Mouse (Mus musculus) stomach, embryonic 14.5 days (tissue): Measurements from ENCODE around the gene Zfp593. TPM values are rescaled to one million over a fixed set of nuclear protein-coding genes. Genes with fewer than 3 reads are reported as not detected.
A peak's percentile ranks its signal among the peaks of the same experiment; 100 is the strongest.

ENCODE experiments used
- ATAC-seq: fragments of 200-750 bp; cut with Nextera tagmentation; 2 replicates; pipeline ENCODE4 v1.8.0; 2017; ENCODE audit warnings: low read depth, moderate TSS enrichment; ENCODE audit not compliant: insufficient number of reproducible peaks, insufficient read depth, low FRiP score
- H3K27ac ChIP-seq: fragments of 300-500 bp; sonication (generic); 2 replicates; pipeline ENCODE4 v1.5.1; 2014; ENCODE audit warnings: mild to moderate bottlenecking, low read length, moderate library complexity, mixed read lengths
- H3K27me3 ChIP-seq: fragments of 300-500 bp; sonication (generic); 2 replicates; pipeline ENCODE4 v1.6.1; 2014; ENCODE audit warnings: low read length, control low read depth, mixed read lengths; ENCODE audit not compliant: control insufficient read depth, insufficient read depth
- H3K36me3 ChIP-seq: fragments of 300-500 bp; sonication (generic); 2 replicates; pipeline ENCODE4 v1.6.1; 2014; ENCODE audit warnings: mild to moderate bottlenecking, control low read depth, low read length, moderate library complexity, mixed read lengths; ENCODE audit not compliant: control insufficient read depth, insufficient read depth
- H3K4me1 ChIP-seq: fragments of 300-500 bp; sonication (generic); 2 replicates; pipeline ENCODE4 v1.6.1; 2014; ENCODE audit warnings: low read length, control low read depth, mixed read lengths; ENCODE audit not compliant: control insufficient read depth, insufficient read depth
- H3K4me2 ChIP-seq: fragments of 300-500 bp; sonication (generic); replicated peaks from 2 replicates; pipeline ENCODE4 v1.6.1; 2014; ENCODE audit warnings: low read depth, low read length, control low read depth
- H3K4me3 ChIP-seq: fragments of 300-500 bp; sonication (generic); 2 replicates; pipeline ENCODE4 v1.5.1; 2014; ENCODE audit warnings: low read depth, low read length, control low read depth
- H3K9ac ChIP-seq: fragments of 300-500 bp; sonication (generic); replicated peaks from 2 replicates; pipeline ENCODE4 v1.6.1; 2014; ENCODE audit warnings: low read depth, mild to moderate bottlenecking, control low read depth, low read length, moderate library complexity, mixed read lengths
- H3K9me3 ChIP-seq: fragments of 300-500 bp; sonication (generic); 2 replicates; pipeline ENCODE4 v1.6.1; 2016; ENCODE audit warnings: low read depth, low read length, control low read depth; ENCODE audit not compliant: control insufficient read depth
- WGBS: fragments of 180-500 bp; shearing (Covaris S2); extraction: QIAGEN DNeasy Blood & Tissue Kit; methylation state at CpG from one replicate; pipeline ENCODE4 v1.1.7; 2014; 5-methylcytosine and 5-hydroxymethylcytosine counted together
- polyA plus RNA-seq: library from polyadenylated mRNA; unstranded; fragments of >200 nt; fragmentation: Nextera tagmentation; extraction: Ambion mirVana; gene quantifications from 2 replicates; pipeline ENCODE4 v1.2.1, GENCODE M21; 2014

Zfp593 gene
- polyA plus RNA-seq, 1 experiment from 2014 or later, result 16.5 TPM

DNA sequence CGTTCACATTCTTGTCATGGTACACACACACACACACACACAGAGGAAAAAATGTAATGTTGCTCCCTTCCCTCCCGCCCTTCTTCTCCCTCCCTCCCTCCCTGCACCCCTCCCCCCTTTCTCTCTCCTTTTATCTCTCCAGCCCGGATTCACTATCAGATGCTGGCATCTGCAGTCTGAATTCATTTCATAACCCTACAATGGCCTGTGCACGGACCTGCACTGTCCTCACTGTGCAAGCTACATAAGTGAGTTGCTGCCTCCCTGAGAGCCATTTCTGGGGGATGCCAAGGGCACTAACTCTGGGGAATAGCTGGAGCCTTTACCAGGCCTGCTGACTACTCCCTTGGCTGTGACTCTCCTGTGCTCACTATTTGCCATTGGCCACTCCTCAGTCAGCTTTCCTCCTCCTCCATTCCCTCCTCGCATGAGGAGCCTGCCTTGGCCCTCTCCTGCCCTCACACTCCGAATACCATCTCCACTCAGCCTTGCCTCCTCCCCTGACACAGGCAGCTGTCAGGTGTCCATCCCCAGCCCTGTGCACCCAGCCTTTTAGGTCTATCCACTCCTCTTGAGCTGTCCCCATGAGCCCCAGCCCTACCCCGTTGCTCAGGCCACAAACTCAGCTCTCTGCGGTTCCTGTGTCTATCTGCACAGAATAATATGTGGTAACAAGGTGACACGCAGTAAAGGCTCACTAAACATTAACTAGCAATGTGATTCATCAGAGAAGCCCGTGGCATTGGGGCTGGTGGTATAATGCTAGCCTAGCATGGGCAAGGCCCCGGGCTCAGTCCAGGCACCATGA lies 22.4 kb downstream of the Zfp593 start:
- no peaks in the 10 kb centered on the region for H3K27me3 ChIP-seq
- no peaks in the 10 kb centered on the region for H3K4me1 ChIP-seq
- no peaks in the 10 kb centered on the region for H3K36me3 ChIP-seq
- ATAC-seq, result peak; percentile 14; the same call in 1 of the 2 replicates
- H3K27ac ChIP-seq, result no peak overlapping the region
- no peak overlapping the region for H3K4me2 ChIP-seq
- H3K9me3 ChIP-seq, result no peaks in the 10 kb centered on the region
- H3K9ac ChIP-seq, result no peak overlapping the region
- WGBS, result 50% methylated on average over 11 of the region's 11 CpGs
- no peak overlapping the region for H3K4me3 ChIP-seq

DNA sequence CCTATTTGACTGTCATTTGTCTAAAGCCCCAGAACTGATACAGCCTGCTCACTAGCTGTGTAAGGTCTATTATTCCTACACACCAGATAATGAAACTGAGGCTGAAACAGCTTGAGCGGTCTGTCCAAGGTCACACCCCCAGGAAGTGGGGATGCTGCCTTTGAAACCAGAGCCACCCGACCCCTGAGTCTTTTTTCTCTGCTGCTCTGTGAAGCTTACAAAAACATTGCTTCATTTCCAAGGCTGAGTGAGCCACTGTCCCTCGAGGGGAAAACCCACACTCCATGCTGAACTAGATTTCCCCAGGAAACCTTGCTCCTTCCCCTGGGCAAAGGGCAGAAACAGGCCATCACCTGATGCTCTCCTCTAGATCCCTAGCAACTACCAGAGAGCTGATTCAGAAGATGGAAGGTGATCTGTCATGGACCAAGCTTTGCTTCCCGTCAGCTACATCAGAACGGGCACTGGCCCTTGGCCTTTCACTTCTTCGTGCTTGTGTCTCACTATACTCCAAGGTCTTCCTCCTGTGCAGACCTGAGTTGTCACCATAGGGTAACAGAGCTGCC lies 38.8 kb downstream of the Zfp593 start:
- H3K9me3 ChIP-seq, result no peaks in the 10 kb centered on the region
- no peaks in the 10 kb centered on the region for H3K27me3 ChIP-seq
- H3K4me3 ChIP-seq, result no peak overlapping the region
- H3K4me1 ChIP-seq, result no peaks in the 10 kb centered on the region
- H3K27ac ChIP-seq, result no peak overlapping the region
- H3K36me3 ChIP-seq, result no peaks in the 10 kb centered on the region
- no peak for ATAC-seq
- H3K9ac ChIP-seq, result no peak overlapping the region
- WGBS, result 55% methylated on average over 6 of the region's 6 CpGs
- no peak overlapping the region for H3K4me2 ChIP-seq

DNA sequence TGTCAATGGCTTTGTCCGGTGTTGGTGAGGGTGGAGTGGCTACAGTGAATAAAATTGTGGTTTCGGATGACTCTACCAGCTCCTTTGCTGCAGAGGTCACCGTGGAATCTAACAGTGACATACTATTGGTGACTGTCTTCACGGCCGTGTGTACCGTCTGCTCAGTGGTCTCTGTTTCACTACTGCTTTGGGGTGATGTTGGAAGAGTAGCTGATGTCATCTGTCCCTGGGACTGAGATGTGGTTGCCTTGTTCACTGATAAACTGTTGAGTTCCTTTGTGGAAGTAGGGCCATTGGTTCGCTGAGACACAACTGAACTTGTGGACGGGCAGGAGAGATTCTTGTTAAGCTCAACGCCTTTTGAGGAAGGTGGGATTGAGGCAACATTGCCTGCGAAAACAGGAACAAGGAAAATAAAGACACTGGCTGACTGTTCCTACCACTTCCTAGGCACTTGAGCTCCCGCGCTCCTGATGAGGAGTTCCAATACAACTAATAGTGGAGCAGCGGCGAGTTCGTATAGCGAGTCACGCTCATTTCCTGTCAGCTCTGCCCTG lies 42.0 kb downstream of the Zfp593 start:
- no peak overlapping the region for H3K27ac ChIP-seq
- no peak overlapping the region for H3K4me2 ChIP-seq
- no peak for ATAC-seq
- H3K9me3 ChIP-seq, result no peaks in the 10 kb centered on the region
- 81% methylated on average over 17 of the region's 17 CpGs for WGBS
- no peaks in the 10 kb centered on the region for H3K36me3 ChIP-seq
- no peak overlapping the region for H3K4me3 ChIP-seq
- no peak overlapping the region for H3K9ac ChIP-seq
- no peaks in the 10 kb centered on the region for H3K4me1 ChIP-seq
- no peaks in the 10 kb centered on the region for H3K27me3 ChIP-seq

DNA sequence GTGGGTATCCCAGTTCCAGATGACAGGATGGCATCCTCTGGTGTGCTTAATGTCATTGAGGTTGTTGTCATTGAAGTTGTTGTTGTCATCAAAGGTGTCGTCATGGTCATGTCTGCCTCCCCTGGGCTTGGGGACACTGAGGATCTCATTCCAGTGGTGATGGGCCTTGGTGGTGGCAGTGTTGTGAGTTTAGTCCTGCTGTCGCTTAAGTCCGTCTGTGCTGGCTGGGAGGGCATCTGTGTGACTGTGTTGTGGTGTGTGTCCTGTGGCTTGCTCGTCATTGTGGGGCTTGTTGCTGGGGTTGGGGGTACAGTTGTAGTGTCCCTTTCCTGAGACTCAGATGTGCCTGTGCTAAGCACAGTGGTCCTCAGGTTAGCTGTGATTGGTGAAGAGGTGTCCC lies 42.5 kb downstream of the Zfp593 start, which contains the start of gene Gm7534:
Gm7534 (minus strand) TSS at position 101 of the 400 bp plus-strand sequence.
- Histone ChIP-seq H3K36me3 (no peaks in the 10 kb centered on the region), H3K4me1 (no peaks in the 10 kb centered on the region), H3K27ac (no peak within 1 kb of the TSS), H3K4me3 (no peak within 1 kb of the TSS), H3K9ac (no peak within 1 kb of the TSS), H3K4me2 (no peak within 1 kb of the TSS), H3K9me3 (no peaks in the 10 kb centered on the region), H3K27me3 (no peaks in the 10 kb centered on the region)
- 95% methylated on average over 4 of the region's 4 CpGs for WGBS
- no peak for ATAC-seq

DNA sequence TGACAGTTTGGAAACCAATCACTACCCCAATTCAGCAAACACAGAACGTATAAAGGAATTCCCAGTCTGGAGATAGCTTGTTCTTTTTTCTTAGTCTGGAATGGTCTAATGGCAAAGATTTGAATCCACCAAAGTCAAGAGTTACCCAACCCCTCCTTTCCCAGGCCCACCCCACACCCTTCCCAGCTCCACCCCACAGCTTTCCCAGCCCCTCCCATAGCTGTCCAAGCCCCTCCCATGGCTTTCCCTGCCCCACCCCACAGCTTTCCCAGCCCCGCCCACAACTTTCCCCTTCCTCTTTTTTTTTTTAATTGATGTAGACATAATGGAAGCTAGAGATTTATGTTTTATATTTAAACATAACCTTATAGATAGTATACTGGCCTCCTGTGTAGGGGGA lies 46.0 kb downstream of the Zfp593 start:
- Histone ChIP-seq H3K4me3 (no peak overlapping the region), H3K36me3 (no peaks in the 10 kb centered on the region), H3K27me3 (no peaks in the 10 kb centered on the region), H3K9ac (no peak overlapping the region), H3K27ac (no peak overlapping the region), H3K9me3 (no peaks in the 10 kb centered on the region), H3K4me1 (no peaks in the 10 kb centered on the region), H3K4me2 (no peak overlapping the region)
- no peak for ATAC-seq
- 66% methylated on average over 2 of the region's 2 CpGs for WGBS

Other genes starting within 250 kb of the Zfp593 start
- gene Dhdds, start 244.7 kb downstream of the Zfp593 start, polyA plus RNA-seq, result 42.6 and 50.4 TPM in 2 replicates
- gene Lin28a, start 226.8 kb downstream of the Zfp593 start, polyA plus RNA-seq, result 0.07 TPM in 2 replicates
- gene Zfp683, start 191.8 kb downstream of the Zfp593 start, polyA plus RNA-seq, result not detected in 2 replicates
- 4.8 and 7.3 TPM in 2 replicates for gene Crybg2, start 184.8 kb downstream of the Zfp593 start, polyA plus RNA-seq
- 16.3 and 16.4 TPM in 2 replicates for gene Cd52, start 150.5 kb downstream of the Zfp593 start, polyA plus RNA-seq
- gene Ubxn11, start 143.0 kb downstream of the Zfp593 start, polyA plus RNA-seq, result 7.0 and 8.3 TPM in 2 replicates
- gene Sh3bgrl3, start 116.8 kb downstream of the Zfp593 start, polyA plus RNA-seq, result 403 and 435 TPM in 2 replicates
- 43.2 and 55.9 TPM in 2 replicates for gene Cep85, start 58.5 kb downstream of the Zfp593 start, polyA plus RNA-seq
- gene Gm7534, start 42.6 kb downstream of the Zfp593 start, polyA plus RNA-seq, result not detected in 2 replicates
- 0.32 TPM in 1 of 2 replicates, not detected in the other for gene Catsper4, start 18.2 kb downstream of the Zfp593 start, polyA plus RNA-seq
- gene Cnksr1, start 7.2 kb downstream of the Zfp593 start, polyA plus RNA-seq, result 5.7 and 6.3 TPM in 2 replicates
- gene E130218I03Rik, start 1.9 kb downstream of the Zfp593 start, polyA plus RNA-seq, result 0.36 and 0.41 TPM in 2 replicates
- not detected in 2 replicates for gene Gm30191, start 1.3 kb upstream of the Zfp593 start, polyA plus RNA-seq
- 4.1 and 4.5 TPM in 2 replicates for gene Grrp1, start 8.5 kb upstream of the Zfp593 start, polyA plus RNA-seq
- gene Pdik1l, start 42.3 kb upstream of the Zfp593 start, polyA plus RNA-seq, result 19.0 and 19.6 TPM in 2 replicates
- not detected in 2 replicates for gene Trim63, start 69.5 kb upstream of the Zfp593 start, polyA plus RNA-seq
- not detected in 2 replicates for gene Slc30a2, start 97.6 kb upstream of the Zfp593 start, polyA plus RNA-seq
- gene Extl1, start 138.3 kb upstream of the Zfp593 start, polyA plus RNA-seq, result 0.64 and 0.98 TPM in 2 replicates
- 13.8 and 15.1 TPM in 2 replicates for gene Pafah2, start 150.7 kb upstream of the Zfp593 start, polyA plus RNA-seq
- 1,523 and 1,653 TPM in 2 replicates for gene Stmn1, start 222.7 kb upstream of the Zfp593 start, polyA plus RNA-seq